Mouse (Mus musculus): ENCODE results near the gene Pabpn1l. TPM values are rescaled to one million over a fixed set of nuclear protein-coding genes. Genes with fewer than 3 reads are reported as not detected.

The Pabpn1l gene
- total RNA-seq, 2 experiments from 2014 or later: not detected

DNA sequence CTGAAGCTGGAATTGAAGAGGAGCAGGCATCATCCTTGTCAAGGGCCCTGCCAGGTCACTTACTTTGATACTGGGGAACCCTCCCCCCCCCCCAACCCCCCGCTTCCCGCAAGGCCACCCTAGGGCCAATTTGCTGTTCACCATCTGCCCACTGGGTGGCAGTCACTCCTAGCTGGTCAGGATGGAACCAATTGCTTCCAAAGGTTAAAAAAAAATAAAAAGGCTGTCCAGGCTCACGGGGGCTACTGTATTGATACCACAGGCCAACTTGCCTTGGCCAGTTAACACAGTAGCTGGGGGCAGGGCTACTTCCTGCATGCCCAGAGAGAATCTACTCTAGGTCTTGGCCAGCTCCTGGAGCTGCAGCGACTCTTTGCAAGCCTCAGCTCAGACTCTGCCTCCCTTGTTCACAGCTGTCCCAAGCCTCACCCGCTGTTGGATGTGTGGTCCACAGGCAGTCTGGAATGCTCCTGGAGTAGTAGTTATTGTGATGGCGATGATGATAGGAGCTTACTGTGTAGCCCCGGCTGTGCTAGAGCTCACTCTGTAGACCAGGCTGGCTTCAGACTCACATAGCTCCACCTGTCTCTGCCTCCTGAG is 4.5 kb downstream of the Pabpn1l start:
- peak; percentile 89 for DNase-seq

DNA sequence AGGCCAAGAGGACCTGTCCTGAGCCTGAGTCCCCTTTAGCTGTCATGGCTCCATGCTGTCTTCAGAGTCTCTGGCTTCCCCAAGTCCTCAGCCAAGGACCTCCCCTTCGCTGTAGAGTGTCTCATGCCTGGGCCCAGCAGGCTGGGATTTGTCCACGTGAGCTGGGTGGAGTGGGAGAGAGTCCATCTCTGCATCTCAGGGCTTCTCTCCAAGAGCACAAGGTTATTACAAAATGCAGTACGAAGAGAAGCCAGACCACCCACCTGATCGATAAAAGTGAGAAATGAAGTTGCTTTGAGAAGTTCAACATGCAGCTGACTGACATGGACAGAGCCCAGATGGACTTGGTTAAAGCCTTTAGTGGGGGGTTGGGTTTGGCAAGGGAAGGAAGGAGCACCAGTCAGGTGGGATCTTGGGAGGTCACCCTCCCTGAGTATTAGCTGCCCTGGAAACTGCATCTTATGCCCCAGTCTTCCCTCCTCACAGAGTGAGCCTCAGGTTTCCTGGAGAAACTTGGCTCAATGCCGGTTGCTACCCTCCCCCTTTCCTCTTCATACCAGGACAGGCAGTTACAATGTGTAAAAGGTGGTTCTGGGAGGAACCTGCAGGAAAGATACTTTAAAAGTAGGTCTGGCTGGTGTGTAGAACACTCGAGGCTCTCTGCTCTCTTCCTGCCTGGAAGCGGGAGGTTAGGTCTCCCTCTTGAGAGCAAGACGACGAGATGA is 6.2 kb downstream of the Pabpn1l start:
- DNase-seq: no peak

DNA sequence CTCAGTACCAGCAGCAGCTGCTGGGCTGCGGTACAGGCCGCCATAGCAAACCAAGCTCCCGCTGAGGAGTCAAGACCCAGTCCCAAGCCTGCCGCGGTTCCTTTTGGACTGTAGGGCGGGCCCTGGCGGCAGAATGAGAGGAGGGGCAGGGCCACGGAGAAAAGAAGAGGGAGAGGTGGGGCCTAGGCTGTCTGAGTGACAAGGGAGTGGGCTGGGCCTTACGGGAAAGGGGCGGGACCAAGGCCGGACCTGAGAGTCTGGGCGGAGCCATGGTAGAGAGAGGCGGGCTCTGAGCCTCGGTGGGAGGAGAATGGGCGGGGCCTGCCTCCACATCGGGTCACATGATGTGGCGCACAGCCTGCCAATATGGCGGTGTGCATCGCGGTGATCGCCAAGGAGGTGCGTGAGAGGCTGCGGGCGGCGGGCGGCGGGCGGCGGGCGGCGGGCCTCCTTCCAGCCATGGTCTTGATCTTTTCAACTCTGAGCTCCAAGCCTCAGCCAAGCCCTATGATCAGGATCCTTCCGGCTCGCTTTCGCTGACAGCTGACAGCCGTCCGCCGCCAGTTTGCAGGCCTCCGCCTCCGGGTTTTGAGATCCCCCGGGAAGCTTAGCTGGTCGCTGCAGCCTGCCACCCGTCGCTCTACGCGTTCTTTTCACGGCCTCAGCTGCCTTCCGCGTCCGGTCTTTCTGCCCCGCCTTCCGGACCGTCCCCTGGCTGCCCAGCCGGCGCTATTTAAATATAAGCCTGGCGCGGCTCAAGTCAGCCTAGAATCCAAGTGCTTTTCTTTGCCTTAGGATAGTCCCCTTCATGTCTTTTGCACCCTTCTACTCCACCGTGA is 11.0 kb downstream of the Pabpn1l start, which contains the start of the genes Galns and Trappc2l:
Gene Galns (minus strand): TSS at position 169 of the 839 bp plus-strand sequence.
Gene Trappc2l (plus strand): TSS at position 346 of the 839 bp plus-strand sequence.
- DNase-seq: peak; percentile 94

DNA sequence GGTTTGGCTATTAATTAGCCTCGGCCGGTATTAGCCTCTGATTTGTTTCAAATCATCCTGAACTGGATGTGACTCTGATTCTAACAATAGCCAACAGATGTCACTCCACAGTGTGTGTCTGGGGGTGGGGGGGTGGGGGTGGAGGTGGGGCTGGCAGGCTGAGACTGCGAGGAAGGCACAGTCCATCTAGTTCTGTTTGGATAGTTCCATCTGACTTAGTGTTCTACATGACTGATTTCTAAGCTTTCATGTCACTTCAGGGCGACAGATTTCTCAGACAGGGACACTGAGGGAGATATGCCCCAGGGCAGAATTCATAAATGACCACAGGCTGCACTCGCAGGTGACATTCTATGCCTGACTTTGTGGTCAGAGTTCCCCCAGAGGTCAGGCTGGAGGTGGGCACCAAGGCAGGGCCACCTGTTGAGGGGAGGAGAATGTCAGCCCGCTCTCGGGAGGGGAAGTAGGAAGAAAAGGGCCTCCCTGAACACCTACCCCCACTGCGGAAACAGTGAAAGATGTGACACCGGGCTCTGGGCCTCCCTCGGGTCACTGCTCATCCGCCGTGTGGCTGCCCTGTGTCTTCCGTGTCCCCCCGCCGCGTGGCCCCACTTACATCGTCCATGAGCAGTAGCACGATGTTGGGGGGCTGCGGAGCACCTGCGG is 11.8 kb downstream of the Pabpn1l start:
- no peak for DNase-seq

DNA sequence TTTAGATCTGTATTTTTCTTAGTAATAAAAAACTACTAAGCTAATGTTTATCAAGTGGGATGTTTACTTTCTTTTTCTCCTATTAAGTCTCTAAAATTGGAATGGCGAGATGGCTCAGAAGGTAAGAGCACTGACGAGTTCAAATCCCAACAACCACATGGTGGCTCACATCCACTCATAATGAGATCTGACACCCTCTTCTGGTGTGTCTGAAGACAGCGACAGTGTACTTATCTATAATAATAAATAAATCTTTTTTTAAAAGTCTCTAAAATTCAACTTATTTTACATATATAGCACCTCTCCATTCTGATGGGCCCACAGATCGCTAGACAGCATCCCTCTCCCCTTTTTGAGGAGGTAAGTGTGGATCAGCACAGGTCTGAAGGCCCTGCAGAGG is 12.3 kb downstream of the Pabpn1l start:
- no peak for DNase-seq

DNA sequence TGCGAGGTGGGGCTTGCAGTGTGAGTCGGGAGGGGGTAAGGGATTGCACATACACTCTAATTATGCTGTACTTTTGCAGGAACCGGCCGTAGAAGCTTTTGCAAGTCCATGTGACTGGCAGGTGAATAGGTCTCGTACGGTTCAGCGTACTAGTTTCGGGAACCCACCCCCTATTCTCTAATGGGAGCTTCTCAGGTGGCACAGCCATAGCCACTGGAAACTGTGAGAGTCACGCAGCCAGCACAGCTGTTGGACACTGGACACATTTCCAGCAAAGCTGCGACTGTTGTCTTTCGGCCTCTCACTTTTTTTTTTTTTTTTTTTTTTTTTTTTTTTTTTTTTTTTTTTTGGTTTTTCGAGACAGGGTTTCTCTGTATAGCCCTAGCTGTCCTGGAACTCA is 15.7 kb downstream of the Pabpn1l start:
- no peak for DNase-seq

DNA sequence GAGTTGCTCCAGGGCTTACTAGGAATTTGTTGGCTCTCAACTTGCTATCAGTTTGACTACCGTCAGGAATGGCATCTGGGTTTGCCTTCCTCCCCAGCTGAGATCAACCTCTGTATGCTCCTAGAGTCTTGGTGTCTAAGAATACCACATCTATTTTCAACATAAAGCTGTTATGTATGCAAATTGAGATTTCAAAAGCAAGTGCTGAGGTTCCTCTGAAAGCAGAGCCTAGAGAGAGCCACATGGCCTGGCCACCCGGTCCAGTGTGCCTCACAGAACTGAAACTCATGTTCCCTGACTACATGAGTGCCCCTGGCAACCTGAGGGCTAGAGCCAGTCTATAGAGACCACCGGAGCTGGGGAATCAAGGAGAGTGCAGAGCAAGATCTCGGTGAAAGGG is 17.2 kb downstream of the Pabpn1l start:
- DNase-seq: no peak

DNA sequence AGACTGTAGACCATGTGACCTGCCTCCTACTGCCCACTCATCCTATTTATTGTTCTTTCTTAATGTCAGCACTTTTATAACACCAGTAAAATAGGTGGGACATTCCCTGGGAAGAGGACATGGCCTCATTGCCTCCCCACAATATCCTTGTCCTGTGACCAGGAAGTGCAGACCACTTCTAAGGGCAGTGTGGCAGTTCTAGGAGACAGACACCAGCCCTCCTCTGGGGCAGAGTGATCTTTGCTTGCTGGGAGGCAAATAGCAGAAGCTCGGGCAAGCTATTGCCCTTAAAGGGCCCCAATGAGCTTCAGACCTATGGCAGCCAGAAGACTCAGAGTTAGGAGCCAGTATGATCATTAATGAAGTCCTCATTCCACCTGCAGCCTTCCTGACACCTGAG is 17.9 kb downstream of the Pabpn1l start:
- no peak for DNase-seq

DNA sequence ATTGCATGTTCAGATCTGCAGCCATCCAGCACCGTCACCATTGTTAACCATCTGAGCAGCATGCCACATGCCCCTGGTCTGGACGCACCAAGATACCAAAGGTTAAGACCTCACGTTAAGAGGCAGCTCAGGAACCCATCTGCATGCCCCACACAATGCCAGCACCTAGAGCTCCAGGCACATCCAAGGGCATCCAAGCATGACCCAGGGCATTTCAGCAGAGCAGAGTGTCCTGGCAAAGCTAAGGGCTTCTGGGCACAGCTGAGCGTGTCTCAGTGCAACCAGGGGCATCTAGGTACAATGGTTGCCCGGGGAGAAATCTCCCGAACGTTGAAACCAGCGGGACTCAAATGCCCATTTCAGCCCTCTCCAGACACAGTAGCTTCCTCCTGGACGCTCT is 21.9 kb downstream of the Pabpn1l start:
- DNase-seq: no peak

DNA sequence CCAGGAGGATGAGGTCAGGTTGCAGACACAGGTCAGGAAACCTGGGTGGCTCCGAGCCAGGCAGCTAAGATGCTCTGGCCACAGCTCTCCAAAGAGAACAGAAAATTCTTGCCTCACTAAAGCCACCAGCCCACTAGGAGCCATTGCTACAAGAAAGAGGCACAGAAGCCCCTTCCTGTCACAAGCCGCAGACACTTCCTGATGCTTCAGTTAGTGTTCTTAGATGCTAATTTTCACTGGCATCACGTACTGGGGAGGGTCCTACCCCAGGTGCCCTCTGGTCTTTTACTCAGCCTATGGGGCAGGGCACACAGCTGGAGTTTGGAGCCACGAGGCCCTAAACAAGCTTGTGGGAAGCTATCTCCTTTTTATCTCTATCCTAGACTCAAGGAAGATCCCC is 26.5 kb downstream of the Pabpn1l start:
- no peak for DNase-seq

DNA sequence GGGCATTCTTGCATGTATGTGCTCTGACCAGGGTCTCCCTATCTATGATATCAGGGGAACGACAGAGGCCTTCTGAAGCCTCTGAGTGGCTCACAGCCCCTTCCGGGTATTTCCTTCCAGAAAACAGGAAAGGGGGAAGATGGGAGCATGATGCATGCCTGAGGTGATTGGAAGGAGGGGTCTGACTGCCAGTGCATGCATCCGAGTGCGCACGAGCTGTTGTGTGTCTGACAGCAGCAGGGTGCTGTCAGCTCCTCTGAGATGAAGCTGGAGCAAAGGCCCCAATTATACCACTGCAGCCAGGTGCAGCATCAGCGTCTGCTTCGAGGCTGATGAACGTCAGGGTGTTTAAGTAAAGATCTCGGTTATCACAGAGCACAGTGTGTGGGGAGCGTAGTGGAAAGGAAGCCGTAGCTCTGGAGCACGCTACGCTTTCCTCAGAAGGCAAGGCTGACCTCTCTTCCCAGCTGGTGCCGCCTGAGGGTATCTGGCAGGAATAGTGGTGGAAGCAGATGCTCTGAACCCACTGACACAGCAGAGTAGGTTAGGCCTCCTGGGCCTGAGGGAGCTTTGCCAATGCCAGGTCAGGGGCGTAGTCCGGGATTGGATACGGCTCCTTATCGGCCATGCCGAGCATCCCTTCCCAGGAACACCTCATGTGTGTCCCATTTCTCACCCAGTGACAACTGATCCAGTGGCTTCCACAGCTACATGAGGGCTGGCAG is 28.6 kb downstream of the Pabpn1l start:
- DNase-seq: no peak

DNA sequence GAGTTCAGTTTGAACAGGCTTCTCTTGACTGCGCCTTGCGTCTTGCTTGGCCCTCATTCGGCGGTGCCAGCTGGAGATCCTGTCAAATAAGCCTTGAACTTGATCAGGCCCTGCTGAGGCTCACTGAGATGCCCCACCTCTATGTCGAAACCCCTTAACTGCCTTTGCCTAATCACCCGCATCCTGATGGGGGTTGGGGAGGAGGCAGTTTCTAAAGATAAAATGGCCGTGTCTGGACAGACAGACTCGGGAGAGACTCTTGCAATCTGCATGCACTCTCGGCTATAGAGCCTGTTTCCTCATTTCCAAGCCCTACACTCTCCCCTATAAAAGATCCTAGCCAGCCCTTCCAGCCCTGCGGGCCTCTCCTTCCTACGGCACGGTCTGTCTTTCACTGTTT is 29.3 kb downstream of the Pabpn1l start:
- no peak for DNase-seq

DNA sequence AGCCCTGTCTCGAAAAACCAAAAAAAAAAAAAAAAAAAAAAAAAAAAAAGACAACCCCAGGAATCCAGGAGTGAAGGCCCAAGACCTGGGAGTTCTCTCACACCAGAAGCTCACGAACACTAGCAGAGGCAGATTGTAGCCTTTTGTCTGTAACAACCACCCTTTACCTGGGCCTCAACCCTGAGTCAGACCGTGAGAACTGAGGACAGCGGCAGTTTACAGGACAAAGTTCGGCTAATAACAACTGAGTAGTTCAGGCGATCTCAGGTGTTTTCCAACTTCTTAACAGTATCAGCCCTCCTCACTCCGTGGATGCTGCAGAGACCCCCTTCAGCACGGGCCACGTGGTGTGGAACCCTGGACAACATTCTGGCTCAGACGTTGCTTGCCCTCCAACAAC is 35.8 kb downstream of the Pabpn1l start:
- no peak for DNase-seq

DNA sequence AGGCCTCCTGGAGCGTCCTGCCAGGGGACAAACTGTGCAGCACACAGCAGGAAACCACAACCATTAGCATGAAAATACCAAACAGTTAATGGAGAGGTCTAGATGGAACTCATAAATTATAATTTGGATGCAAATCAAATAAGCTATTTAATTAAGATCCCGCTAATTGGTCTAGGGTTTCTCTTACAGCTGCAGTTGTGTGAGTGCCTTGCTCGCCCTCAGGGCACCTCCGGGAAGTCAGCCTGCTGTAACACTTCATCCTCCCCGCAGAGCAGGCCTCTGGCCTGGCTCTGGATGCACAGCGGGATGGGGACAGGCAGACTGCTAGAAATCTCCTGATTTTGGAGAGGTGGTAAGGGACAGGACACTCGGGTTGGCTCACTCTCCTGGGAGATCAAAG is 36.4 kb downstream of the Pabpn1l start:
- no peak for DNase-seq

DNA sequence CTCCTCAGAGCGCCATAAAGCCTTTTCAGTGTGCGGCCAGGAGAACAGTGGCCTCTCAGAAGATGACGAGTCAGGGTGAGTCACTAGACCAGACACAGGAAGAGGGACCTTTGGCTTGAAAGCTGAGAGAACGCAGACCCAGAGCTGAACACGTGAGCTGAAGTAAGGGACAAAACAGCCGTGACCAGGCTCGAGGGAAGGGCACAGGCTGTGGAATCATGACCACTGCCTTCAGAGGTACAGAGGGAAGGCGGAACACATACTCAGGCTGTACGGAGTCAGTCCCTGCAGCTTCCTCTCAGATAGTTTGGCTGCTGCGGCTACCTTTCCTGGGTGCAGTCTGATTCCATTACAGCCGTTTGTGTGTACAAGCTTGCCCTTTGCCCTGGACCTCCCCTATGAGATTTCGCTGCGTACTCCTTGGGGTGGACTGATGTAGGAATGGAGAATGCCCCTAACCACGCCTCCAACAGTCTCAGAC is 37.1 kb downstream of the Pabpn1l start:
- DNase-seq: no peak

DNA sequence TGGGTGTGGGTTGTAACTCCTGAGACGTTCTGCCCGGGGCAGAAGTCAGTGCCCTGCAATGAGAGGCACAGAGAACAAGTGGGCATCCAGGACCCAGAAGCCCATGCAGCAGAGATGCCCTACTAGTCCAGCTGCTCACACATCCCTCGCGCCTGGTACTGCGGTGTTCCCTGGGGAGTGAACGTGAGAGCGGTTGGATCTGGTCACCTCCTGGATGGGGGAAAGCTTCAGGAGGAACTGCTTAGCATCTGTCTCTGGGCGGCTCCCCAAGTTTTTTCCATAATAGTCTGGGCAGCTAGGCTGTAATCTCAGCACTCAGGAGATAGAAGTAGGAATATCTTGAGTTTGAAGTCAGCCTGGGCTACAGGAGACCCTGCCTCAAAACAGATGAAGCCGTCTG is 37.6 kb downstream of the Pabpn1l start:
- DNase-seq: no peak

DNA sequence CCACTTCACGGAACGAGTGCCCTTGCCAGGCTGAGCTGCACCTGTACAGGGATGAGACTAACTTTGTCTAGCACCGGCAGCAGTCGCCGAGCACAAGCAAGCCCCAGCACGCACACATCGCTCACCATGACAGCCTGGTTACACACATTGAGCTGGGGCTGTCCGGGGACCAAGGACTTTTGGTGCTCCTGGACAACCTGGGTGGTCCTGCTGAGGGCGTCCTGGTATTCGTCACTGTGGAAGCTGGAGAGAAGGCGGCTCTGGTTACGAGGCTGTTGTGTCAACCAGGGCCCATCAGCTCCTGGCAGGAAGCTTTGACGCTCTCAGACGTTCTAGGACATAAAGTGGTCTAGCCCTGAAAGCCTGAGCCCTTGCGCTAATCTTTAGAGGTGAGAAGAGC is 41.6 kb downstream of the Pabpn1l start:
- no peak for DNase-seq

DNA sequence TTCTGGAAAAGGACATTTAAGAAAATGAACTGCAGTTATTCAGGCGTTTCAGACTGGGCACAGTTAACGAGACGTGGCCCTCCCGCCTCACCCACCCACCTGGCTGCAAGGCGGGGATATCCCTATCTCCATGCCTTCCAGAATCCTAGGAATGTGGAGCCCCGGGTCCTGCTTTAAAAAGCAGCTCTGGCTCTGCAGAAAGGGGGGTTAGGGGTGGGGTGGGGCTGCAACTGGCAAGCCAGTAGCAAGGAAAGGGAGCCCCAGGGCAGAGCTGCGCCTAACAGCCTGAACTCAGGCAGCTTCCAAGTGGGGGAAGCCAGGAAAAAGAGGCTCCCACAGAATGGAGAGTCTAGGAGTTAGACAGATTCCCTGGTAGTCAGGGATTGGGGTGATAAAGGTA is 43.3 kb downstream of the Pabpn1l start:
- DNase-seq: no peak

DNA sequence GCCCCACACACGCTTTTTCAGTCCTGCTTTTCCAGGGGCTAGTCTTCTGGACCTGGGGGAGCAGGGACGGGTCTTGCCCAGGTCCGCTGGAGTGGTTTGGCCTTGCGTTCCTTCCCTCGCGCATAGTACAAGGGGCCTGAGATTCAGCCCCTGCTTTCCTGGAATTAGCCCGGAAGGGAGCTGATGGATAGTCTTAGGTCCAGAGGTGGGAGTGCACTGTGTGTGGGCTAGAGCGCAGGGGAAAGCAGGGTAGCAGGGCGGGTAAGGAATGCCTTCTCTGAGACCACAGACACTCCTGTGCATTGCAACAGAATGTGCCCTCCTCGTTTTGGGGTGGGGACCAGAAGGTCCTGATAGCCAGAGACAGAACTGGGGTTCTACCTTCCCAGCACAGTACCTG is 45.4 kb downstream of the Pabpn1l start:
- DNase-seq: no peak

DNA sequence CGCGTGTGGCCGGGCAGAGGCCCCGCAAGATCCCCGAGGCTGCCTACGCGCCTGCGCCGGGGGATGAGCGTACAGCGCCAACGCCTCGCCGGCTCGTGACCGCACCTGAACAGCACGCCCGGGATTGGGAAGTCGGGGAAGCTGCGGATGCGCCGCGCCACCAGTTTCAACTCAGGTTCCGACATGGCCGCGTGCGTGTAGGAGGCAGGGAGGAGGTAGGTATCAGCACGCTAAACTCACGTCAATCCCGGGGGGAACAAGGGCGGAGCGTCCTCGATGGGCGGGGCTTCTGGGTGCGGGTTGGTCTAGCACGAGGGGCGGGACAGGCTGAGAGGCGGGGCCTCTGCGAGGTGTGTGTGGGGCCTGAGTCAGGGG is 45.9 kb downstream of the Pabpn1l start, which contains the start of gene Aprt:
Gene Aprt (minus strand): TSS at position 262 of the 375 bp plus-strand sequence.
- peak; percentile 86 for DNase-seq

DNA sequence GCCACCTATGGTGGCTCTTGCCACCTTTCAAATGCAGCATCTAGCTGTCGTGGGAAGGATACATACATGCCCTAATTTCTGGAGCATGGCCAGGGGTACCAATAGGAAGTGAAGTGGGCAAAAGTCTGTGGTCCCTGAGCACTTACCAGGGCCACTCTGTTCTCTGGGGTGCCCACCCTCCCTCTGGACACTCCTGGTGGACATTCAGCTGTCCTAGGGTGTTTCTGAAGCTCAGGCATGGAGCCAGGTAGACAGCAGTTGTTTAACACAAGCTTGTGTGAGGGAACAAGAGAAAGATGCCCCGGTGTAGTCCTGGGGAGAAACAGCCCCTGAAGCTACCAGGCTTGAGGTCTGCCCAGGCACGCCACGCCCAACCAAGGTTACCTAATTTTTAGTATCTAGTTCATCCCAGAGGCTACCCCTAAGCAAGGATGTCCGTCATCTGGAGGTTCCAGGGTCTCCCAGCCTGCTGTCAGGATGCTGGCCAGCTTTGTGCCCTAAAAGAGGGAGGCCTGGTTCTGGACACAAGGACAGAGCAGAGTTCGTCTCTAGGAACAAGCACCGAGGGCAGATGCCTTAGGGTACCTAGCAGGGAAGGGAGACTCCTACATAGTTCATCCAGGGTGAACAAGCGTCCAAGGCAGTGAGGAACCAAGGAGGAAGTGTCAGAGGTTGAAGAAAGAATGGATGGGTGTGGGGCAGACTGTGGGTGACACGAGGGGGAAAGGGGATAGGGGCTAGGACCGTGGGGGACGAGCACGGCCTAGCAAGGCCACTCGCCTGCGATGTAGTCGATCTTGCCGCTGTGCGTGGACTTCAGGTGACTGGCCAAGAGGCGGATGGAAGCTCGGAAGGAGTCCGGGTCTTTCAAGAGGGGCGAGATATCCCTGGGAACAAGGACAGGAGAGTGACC is 46.5 kb downstream of the Pabpn1l start:
- DNase-seq: no peak
